Mouse (Mus musculus) heart, embryonic 12.5 days (tissue): Measurements from ENCODE around the gene Grb2. TPM values are rescaled to one million over a fixed set of nuclear protein-coding genes. Genes with fewer than 3 reads are reported as not detected.

Experiments used
- ATAC-seq: fragments of 200-750 bp; cut with Nextera tagmentation; 2 replicates; pipeline ENCODE4 v1.8.0; 2017; ENCODE audit warnings: moderate TSS enrichment, moderate library complexity; ENCODE audit not compliant: insufficient number of reproducible peaks, low FRiP score
- H3K27ac ChIP-seq: fragments of 300-500 bp; sonication (generic); 2 replicates; pipeline ENCODE4 v1.5.1; 2016; ENCODE audit warnings: mild to moderate bottlenecking, moderate library complexity; ENCODE audit not compliant: poor library complexity, severe bottlenecking
- H3K27me3 ChIP-seq: fragments of 300-500 bp; sonication (generic); replicated peaks from 2 replicates; pipeline ENCODE4 v1.6.1; 2016; ENCODE audit warnings: mild to moderate bottlenecking, moderate library complexity
- H3K36me3 ChIP-seq: fragments of 300-500 bp; sonication (generic); 2 replicates; pipeline ENCODE4 v1.6.1; 2016; ENCODE audit warnings: mild to moderate bottlenecking, moderate library complexity
- H3K4me1 ChIP-seq: fragments of 300-500 bp; sonication (generic); replicated peaks from 2 replicates; pipeline ENCODE4 v1.6.1; 2016; ENCODE audit warnings: mild to moderate bottlenecking
- H3K4me2 ChIP-seq: fragments of 300-500 bp; sonication (generic); 2 replicates; pipeline ENCODE4 v1.6.1; 2016; ENCODE audit warnings: mild to moderate bottlenecking, moderate library complexity
- H3K4me3 ChIP-seq: fragments of 300-500 bp; sonication (generic); 2 replicates; pipeline ENCODE4 v1.5.1; 2016; ENCODE audit warnings: mild to moderate bottlenecking
- H3K9ac ChIP-seq: fragments of 300-500 bp; sonication (generic); 2 replicates; pipeline ENCODE4 v1.6.1; 2016; ENCODE audit warnings: mild to moderate bottlenecking, moderate library complexity
- H3K9me3 ChIP-seq: fragments of 300-500 bp; sonication (generic); replicated peaks from 2 replicates; pipeline ENCODE4 v1.6.1; 2016; ENCODE audit warnings: mild to moderate bottlenecking, moderate library complexity
- WGBS: fragments of 180-500 bp; shearing (Covaris S2); methylation state at CpG from one replicate; pipeline ENCODE4 v1.1.7; 2016; 5-methylcytosine and 5-hydroxymethylcytosine counted together
- polyA plus RNA-seq: library from polyadenylated mRNA; unstranded; fragments of >200 nt; fragmentation: Nextera tagmentation; extraction: Ambion mirVana; gene quantifications from 2 replicates; pipeline ENCODE4 v1.2.1, GENCODE M21; 2016

The Grb2 gene
- polyA plus RNA-seq = 95.9 and 113 TPM in 2 replicates

DNA sequence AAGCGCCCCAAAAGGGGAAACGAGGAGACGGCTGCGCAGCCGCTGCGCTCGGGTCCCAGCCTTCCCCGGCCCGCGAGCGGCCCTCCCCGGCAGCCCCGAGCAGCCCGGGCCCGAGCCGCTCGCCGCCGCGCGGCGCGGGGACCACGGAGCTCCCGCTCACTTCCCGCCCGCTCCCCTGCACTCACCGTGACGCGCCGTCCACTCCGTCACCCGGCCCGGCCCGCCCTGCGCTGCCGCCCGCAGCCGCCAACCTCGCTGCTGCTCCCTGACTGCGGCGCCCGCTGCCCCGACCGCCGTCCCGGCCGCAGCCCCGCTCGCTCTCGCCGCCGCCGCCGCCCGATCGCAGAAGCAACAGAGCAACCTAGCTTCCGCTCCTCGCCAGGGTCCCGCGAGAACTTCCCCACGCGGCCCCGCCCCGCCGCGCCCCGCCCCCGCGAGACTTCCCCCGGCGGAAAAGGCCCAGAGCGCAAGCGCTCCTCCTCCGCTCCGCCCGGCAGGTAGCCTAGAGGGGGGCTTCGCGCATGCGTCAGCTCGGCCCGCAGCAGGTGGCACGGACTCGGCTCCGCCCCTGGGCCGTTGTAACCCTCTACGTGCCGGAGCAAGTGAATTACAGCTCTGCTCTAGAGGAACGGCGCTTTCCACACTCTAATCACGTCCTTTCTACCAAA is at the start of gene Grb2:
Gene Grb2 (minus strand): TSS at position 389 of the 668 bp plus-strand sequence.
- Histone ChIP-seq H3K9ac (peak within 1 kb of the TSS; percentile 98), H3K27ac (peak within 1 kb of the TSS; percentile 94), H3K4me3 (peak within 1 kb of the TSS; percentile 95), H3K9me3 (no peaks in the 10 kb centered on the region), H3K36me3 (no peaks in the 10 kb centered on the region), H3K4me1 (peaks cover 32% of the 10 kb centered on the region), H3K4me2 (peak within 1 kb of the TSS; percentile 97), H3K27me3 (no peaks in the 10 kb centered on the region)
- peak; percentile 97 for ATAC-seq
- under 1% methylated on average over 90 of the region's 91 CpGs for WGBS

DNA sequence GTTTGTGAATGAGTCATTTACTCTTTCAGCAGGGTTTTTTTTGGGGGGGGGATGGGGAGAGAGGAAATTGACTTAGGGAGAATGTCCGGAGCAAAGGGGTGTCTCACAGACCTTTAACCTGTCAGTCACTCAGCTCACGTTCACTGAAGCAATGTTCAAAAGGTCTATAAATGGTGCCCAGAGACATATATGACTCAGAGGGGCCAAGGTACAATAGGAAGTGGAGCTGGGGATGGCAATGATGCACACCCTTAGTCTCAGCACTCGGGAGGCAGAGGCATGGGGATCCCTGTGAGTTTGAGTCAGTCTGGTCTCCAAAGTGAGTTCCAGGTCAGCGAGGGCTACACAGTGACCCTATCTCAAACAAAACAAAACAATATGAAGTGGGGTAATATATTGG is 45.1 kb upstream of the Grb2 start:
- H3K4me1 ChIP-seq = no peaks in the 10 kb centered on the region
- H3K4me2 ChIP-seq = no peak overlapping the region
- no peak overlapping the region for H3K4me3 ChIP-seq
- WGBS = 59% methylated on average over 4 of the region's 4 CpGs
- no peak overlapping the region for H3K27ac ChIP-seq
- H3K36me3 ChIP-seq = no peaks in the 10 kb centered on the region
- no peak overlapping the region for H3K9ac ChIP-seq
- no peaks in the 10 kb centered on the region for H3K9me3 ChIP-seq
- ATAC-seq = no peak
- H3K27me3 ChIP-seq = no peaks in the 10 kb centered on the region

DNA sequence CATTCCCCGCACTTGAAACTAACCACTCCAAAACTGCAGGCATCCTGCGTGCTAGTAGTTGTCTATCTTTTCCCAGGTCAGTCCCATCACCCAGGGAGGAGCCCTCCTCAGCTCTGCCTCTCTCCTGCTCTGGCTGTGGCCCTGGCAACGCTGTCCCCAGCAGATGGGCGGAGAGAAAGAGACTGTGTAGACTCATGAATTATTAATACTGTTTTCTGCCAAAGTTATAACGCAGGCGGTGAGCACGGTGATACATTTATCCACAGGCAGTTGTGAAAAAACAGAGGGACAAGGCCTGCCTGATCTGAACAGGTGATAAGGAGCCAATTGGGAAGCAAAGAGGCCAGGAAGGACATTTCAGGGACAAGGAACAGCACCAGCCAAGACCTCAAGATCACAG is 44.3 kb upstream of the Grb2 start:
- no peak overlapping the region for H3K4me2 ChIP-seq
- WGBS = 77% methylated on average over 7 of the region's 7 CpGs
- no peak overlapping the region for H3K27ac ChIP-seq
- no peak overlapping the region for H3K9ac ChIP-seq
- no peaks in the 10 kb centered on the region for H3K9me3 ChIP-seq
- H3K36me3 ChIP-seq = no peaks in the 10 kb centered on the region
- no peak for ATAC-seq
- peaks cover 1% of the 10 kb centered on the region; the same call in 1 of the 2 replicates for H3K4me1 ChIP-seq
- H3K4me3 ChIP-seq = no peak overlapping the region
- H3K27me3 ChIP-seq = no peaks in the 10 kb centered on the region

DNA sequence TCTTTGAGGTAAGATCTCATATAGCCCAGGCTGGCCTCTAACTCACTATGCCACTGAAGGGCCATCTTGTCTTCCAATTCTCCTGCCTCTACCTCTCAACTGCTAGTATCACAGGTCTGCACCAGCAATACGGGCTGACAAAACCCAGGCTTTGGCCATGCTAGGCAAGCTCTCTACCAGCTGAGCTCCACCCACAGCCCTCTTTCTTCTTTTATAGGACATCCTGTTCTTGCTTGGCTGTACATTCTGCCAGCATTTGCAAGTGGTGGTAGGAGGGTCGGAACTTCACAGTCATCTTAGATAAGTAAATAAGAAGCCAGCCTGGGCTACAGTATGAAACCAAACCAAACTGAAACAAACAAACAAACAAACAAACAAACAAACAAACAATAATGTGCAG is 43.3 kb upstream of the Grb2 start:
- no peak overlapping the region for H3K27ac ChIP-seq
- ATAC-seq = no peak
- H3K9me3 ChIP-seq = no peaks in the 10 kb centered on the region
- no peaks in the 10 kb centered on the region for H3K36me3 ChIP-seq
- H3K27me3 ChIP-seq = no peaks in the 10 kb centered on the region
- no peak overlapping the region for H3K4me3 ChIP-seq
- H3K9ac ChIP-seq = no peak overlapping the region
- peaks cover 10% of the 10 kb centered on the region for H3K4me1 ChIP-seq
- no peak overlapping the region for H3K4me2 ChIP-seq
- WGBS = 49% methylated on average over 2 of the region's 2 CpGs

DNA sequence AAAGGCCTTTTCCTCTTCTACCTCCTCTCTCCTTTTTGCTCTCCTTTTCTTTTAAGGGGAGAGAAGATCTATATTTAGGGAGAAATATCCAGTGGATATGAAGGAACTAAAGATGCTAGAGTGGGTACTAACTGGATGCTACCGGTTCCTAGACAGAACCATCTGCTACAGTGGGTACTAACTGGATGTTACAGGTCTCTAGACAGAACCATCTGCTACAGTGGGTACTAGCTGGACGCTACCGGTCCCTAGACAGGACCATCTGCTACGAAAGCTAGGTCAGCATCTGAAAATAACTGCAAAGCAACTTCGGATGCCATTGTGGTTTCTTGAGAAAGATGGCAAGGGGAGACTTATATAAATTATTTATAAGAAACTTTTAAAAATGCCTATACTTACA is 41.4 kb upstream of the Grb2 start:
- ATAC-seq = no peak
- Histone ChIP-seq H3K4me1 (peaks cover 13% of the 10 kb centered on the region), H3K36me3 (no peaks in the 10 kb centered on the region), H3K9ac (no peak overlapping the region), H3K4me2 (no peak overlapping the region), H3K27me3 (no peaks in the 10 kb centered on the region), H3K4me3 (no peak overlapping the region), H3K27ac (no peak overlapping the region), H3K9me3 (no peaks in the 10 kb centered on the region)
- 91% methylated on average over 5 of the region's 5 CpGs for WGBS

DNA sequence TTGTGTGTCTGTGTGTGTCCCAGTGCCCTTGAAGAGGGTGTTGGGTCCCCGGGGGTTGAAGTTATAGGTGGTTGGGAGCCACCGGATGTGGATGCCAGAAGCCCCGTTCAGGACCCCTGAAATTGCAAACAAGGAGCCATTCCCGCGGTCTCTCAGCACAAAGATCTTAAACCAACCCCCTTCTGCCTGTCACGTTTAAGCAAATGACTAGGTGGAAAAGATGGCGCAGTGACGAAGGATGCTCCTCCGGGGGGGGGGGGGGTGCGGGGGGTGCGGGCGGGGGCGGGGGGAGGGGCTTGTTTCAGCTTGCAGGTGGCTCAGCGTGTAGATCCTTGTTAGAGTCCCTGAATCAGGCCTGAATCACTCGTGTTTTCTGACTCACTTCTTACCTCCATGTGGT is 39.0 kb upstream of the Grb2 start:
- Histone ChIP-seq H3K36me3 (no peaks in the 10 kb centered on the region), H3K4me3 (peak overlapping the region; percentile 33), H3K27ac (no peak overlapping the region), H3K4me2 (peak overlapping the region; percentile 61), H3K27me3 (no peaks in the 10 kb centered on the region), H3K9me3 (no peaks in the 10 kb centered on the region), H3K4me1 (peaks cover 13% of the 10 kb centered on the region), H3K9ac (peak overlapping the region; percentile 45)
- 14% methylated on average over 12 of the region's 15 CpGs for WGBS
- no peak for ATAC-seq

DNA sequence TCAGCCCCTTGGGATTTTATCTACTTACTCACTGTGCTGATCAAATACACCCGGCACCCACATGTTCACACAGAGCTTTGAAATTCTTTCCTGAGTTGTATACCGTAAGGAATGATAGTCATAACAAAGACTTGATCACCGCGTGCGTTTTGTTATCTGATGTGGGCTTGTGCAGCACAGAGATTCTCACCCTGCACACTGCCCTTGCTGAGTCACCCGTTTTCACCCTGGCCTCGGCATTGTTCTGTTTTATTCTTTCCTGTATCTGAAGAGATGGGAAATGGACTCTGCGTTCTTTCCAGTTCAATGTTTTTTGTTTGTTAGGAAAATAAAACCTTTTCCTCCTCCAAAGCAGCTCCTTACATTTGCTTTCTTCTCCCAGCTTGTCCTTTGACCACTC is 38.4 kb upstream of the Grb2 start:
- no peaks in the 10 kb centered on the region for H3K27me3 ChIP-seq
- H3K9ac ChIP-seq = 0 out of 2 replicates have a peak overlapping the region, but pooled peaks have one; percentile 45
- peaks cover 13% of the 10 kb centered on the region for H3K4me1 ChIP-seq
- H3K36me3 ChIP-seq = no peaks in the 10 kb centered on the region
- peak overlapping the region; percentile 33; the same call in 1 of the 2 replicates for H3K4me3 ChIP-seq
- 27% methylated on average over 8 of the region's 8 CpGs for WGBS
- H3K27ac ChIP-seq = peak overlapping the region; percentile 38; the same call in 1 of the 2 replicates
- H3K4me2 ChIP-seq = peak overlapping the region; percentile 61
- no peak for ATAC-seq
- H3K9me3 ChIP-seq = no peaks in the 10 kb centered on the region

DNA sequence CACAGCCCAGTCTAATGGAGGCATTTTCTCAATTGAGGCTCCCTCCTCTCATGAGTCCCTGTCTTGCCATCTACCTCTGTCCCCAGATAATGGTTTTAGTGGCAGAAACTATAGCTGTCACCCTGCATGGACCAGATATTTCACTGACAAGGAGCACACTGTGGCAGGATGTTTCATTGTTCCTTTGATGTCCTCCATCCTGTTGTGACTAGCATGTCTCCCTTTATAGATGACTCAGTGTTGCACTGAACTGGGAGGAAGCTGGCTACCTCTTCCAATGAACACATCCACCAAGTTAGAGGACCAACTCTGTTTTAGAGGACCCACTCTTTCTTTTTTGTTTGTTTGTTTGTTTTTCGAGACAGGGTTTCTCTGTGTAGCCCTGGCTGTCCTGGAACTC is 37.7 kb upstream of the Grb2 start:
- Histone ChIP-seq H3K27ac (no peak overlapping the region), H3K9ac (no peak overlapping the region), H3K36me3 (no peaks in the 10 kb centered on the region), H3K9me3 (no peaks in the 10 kb centered on the region), H3K4me2 (no peak overlapping the region), H3K4me3 (no peak overlapping the region), H3K27me3 (no peaks in the 10 kb centered on the region), H3K4me1 (peaks cover 13% of the 10 kb centered on the region)
- no peak for ATAC-seq
- 78% methylated on average over 1 of the region's 1 CpGs for WGBS

DNA sequence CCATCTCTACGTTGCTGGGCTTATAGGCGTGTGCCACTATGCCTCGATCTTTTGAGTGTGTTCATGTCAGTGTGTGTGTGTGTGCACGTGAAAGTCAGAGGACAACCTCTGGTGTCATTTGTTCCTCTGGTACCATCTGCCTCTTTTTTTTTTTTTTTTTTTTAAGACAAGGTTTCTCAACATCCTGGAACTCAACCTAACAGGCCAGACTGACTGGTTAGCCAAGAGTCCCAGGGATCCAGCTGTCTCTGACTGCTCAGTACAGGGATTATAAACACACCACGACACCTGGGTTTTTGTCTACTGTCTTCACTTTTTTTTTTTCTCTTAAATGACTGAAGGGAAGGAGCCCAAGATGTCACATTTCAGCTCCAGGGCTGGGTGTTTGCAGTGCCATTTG is 36.0 kb upstream of the Grb2 start:
- Histone ChIP-seq H3K9me3 (no peaks in the 10 kb centered on the region), H3K4me1 (peaks cover 13% of the 10 kb centered on the region), H3K9ac (no peak overlapping the region), H3K4me2 (no peak overlapping the region), H3K27me3 (no peaks in the 10 kb centered on the region), H3K27ac (no peak overlapping the region), H3K36me3 (no peaks in the 10 kb centered on the region), H3K4me3 (no peak overlapping the region)
- ATAC-seq = no peak
- WGBS = 83% methylated on average over 5 of the region's 5 CpGs

DNA sequence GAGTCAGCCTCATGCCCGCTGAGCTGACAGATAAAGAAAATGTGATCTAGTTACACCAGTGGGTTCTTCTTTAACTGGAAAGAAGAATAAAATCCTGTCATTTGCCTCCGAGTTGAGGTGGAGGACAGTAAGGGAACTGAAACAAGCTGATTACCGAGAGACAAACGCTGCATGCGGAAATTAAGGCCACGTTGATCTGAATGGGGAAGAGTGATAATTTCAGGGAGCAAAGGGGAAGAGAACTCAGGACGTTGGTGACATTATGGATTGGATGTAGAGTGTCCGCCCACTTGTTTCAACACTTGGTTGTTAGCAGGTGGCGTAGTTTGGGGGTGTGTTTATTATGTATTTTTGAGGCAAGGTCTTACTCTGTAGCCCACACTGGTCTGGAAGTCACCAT is 34.5 kb upstream of the Grb2 start:
- H3K27ac ChIP-seq = no peak overlapping the region
- H3K9ac ChIP-seq = no peak overlapping the region
- no peak overlapping the region for H3K4me3 ChIP-seq
- no peaks in the 10 kb centered on the region for H3K27me3 ChIP-seq
- no peak overlapping the region for H3K4me2 ChIP-seq
- no peaks in the 10 kb centered on the region for H3K36me3 ChIP-seq
- no peak for ATAC-seq
- no peaks in the 10 kb centered on the region for H3K9me3 ChIP-seq
- WGBS = 81% methylated on average over 9 of the region's 9 CpGs
- peaks cover 25% of the 10 kb centered on the region for H3K4me1 ChIP-seq

DNA sequence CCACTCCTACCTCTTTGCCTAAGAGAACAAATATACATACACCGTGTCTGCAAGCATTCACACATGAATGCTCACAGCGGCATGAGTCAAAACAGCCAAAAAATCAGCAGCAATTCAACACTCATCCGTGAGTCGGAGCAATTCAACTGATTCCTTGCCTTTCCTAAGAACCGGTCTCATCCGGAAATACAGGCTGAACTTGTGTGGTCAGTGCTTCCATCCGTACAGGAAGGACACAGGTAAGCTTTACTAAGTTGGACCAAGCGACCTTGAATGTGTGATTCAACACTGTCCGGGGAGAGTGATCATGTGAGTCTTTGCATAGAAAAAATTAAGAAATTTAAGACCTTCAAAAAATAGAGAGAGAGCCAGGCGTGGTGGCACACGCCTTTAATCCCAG is 32.7 kb upstream of the Grb2 start:
- ATAC-seq = no peak
- WGBS = 88% methylated on average over 11 of the region's 11 CpGs
- Histone ChIP-seq H3K9ac (no peak overlapping the region), H3K9me3 (no peaks in the 10 kb centered on the region), H3K36me3 (no peaks in the 10 kb centered on the region), H3K4me1 (peaks cover 15% of the 10 kb centered on the region), H3K27ac (no peak overlapping the region), H3K27me3 (no peaks in the 10 kb centered on the region), H3K4me2 (no peak overlapping the region), H3K4me3 (no peak overlapping the region)
